In genomic region chr3:65944713-65945112, GRCm38 (mm10) we compare ENCODE assay signal across 15 mouse cellular contexts. TPM values are rescaled to one million over a fixed set of nuclear protein-coding genes. Genes with fewer than 3 reads are reported as not detected.
DNase-seq lines count a peak whose midpoint lies in the region; ATAC-seq lines count a peak whose summit lies in the region.
"Had no signal": no experiment of that assay in that cellular context is flagged by ENCODE, and none has a peak within 500 bp of the region (broad histone marks: within the 10 kb centered on the region; RNA-seq: fewer than 3 reads in every experiment).

No protein-coding gene starts in this region.

- H3K36me3 ChIP-seq in liver, embryonic 11.5 days (ENCODE audit: control insufficient read depth, insufficient read depth, low read length): peaks cover 33% of the 10 kb centered on the region
- H3K36me3 ChIP-seq in liver, embryonic 13.5 days: peaks cover 52% of the 10 kb centered on the region

- no peak overlapping the region for H3K27ac ChIP-seq in liver, embryonic 11.5 days (ENCODE audit: low read depth, low read length)
- no peak overlapping the region; the same call in 1 of the 2 replicates for H3K27ac ChIP-seq in liver, embryonic 13.5 days
- H3K27ac ChIP-seq: embryonic facial prominence, embryonic 15.5 days had no signal

- H3K27me3 ChIP-seq in liver, embryonic 11.5 days (replicated peaks; ENCODE audit: control insufficient read depth, insufficient read depth, low read length): no peaks in the 10 kb centered on the region
- no peaks in the 10 kb centered on the region for H3K27me3 ChIP-seq in liver, embryonic 13.5 days
- H3K27me3 ChIP-seq: embryonic facial prominence, embryonic 15.5 days; heart, embryonic 12.5 days had no signal

- DNase-seq in liver, embryonic 11.5 days (ENCODE audit: low spot score): no peak
- DNase-seq in liver (no peak), R1 (ENCODE audit: low read depth, low spot score) (peak; percentile 28)
- no peak for DNase-seq in liver, embryonic 13.5 days
- no peak for DNase-seq in frontal cortex, postnatal 10 days (ENCODE audit: low spot score in 2 of 2)
- DNase-seq in layer of hippocampus, adult 9-10 months (ENCODE audit: low spot score): no peak
- no peak for DNase-seq in right cerebral cortex, postnatal 36 days (ENCODE audit: low spot score in 2 of 2)
- DNase-seq: adrenal gland, adult 2 months; cerebellum, postnatal 25 days; lung, adult 2 months; thymus, postnatal 4 days had no signal

- no peaks in the 10 kb centered on the region; the same call in 1 of the 2 replicates for H3K4me1 ChIP-seq in liver, embryonic 11.5 days (replicated peaks; ENCODE audit: control insufficient read depth, insufficient read depth, low read length)
- H3K4me1 ChIP-seq in liver, embryonic 13.5 days (replicated peaks): peaks cover 5% of the 10 kb centered on the region
- H3K4me1 ChIP-seq: embryonic facial prominence, embryonic 15.5 days; heart, embryonic 12.5 days had no signal

- no peak overlapping the region for H3K4me2 ChIP-seq in liver, embryonic 11.5 days
- no peak overlapping the region for H3K4me2 ChIP-seq in liver, embryonic 13.5 days
- H3K4me2 ChIP-seq: embryonic facial prominence, embryonic 15.5 days; heart, embryonic 12.5 days had no signal

- peak; percentile 63; the same call in 1 of the 2 replicates for ATAC-seq in liver, embryonic 11.5 days (replicated peaks; ENCODE audit: low FRiP score)
- peak; percentile 22; the same call in 1 of the 2 replicates for ATAC-seq in granulocyte monocyte progenitor cell, adult 5-6 weeks (replicated peaks; ENCODE audit: poor library complexity, severe bottlenecking)
- ATAC-seq in liver, embryonic 13.5 days (ENCODE audit: low read depth): peak; percentile 55
- ATAC-seq: inflammation-experienced regulatory T-cells, adult 6 months had no signal

- no peak overlapping the region for H3K4me3 ChIP-seq in liver, embryonic 11.5 days (ENCODE audit: low read depth, low read length)
- H3K4me3 ChIP-seq in liver, embryonic 13.5 days (replicated peaks): no peak overlapping the region
- H3K4me3 ChIP-seq: embryonic facial prominence, embryonic 15.5 days; heart, embryonic 12.5 days had no signal

- no peak overlapping the region for H3K9ac ChIP-seq in liver, embryonic 11.5 days (ENCODE audit: low read depth, low read length)
- no peak overlapping the region for H3K9ac ChIP-seq in liver, embryonic 13.5 days
- H3K9ac ChIP-seq: embryonic facial prominence, embryonic 15.5 days; heart, embryonic 12.5 days had no signal

- H3K9me3 ChIP-seq in liver, embryonic 11.5 days (ENCODE audit: control insufficient read depth, low read length): no peaks in the 10 kb centered on the region
- H3K9me3 ChIP-seq in liver, embryonic 13.5 days (replicated peaks): no peaks in the 10 kb centered on the region
- H3K9me3 ChIP-seq: embryonic facial prominence, embryonic 15.5 days; heart, embryonic 12.5 days had no signal

- WGBS in liver, embryonic 11.5 days: 82% methylated on average over 3 of the region's 3 CpGs
- 62% methylated on average over 3 of the region's 3 CpGs for WGBS in liver, embryonic 13.5 days (ENCODE audit: insufficient replicate concordance)

RNA-seq across cellular contexts. Expression of gene Ccnl1, which starts 13.3 kb away (rescaled TPM):
- 107 TPM in 2 replicates for polyA plus RNA-seq in liver, embryonic 11.5 days (2014; fragmentation: Nextera tagmentation; extraction: Ambion mirVana)
- total RNA-seq in granulocyte monocyte progenitor cell, adult 5-6 weeks (2014; fragmentation: Nextera tagmentation): 131 and 167 TPM in 2 replicates
- 289 and 310 TPM in 2 replicates for total RNA-seq in granulocyte monocyte progenitor cell, adult 5-6 weeks (2017)
- polyA plus RNA-seq in liver, embryonic 13.5 days (2015; fragmentation: Nextera tagmentation; extraction: Ambion mirVana): 49.9 and 54.6 TPM in 2 replicates
